Mouse (Mus musculus): Measurements from ENCODE around the gene Tubgcp2.
A peak's percentile ranks its signal among the peaks of the same experiment; 100 is the strongest.

The Tubgcp2 gene

GRCm38 (mm10) chr7:140036281-140037170 lies at the start of gene Tubgcp2, which contains the start of gene Zfp511:
Gene Tubgcp2 (minus strand): TSS chr7:140036669.
Gene Zfp511 (plus strand): TSS chr7:140036391.
- peak; percentile 88 for DNase-seq (ENCODE audit: low read depth, low spot score)

- peak; percentile 56 for DNase-seq (ENCODE audit: low read depth, low spot score)
Observed at GRCm38 (mm10) chr7:140082242-140082678, 45.8 kb upstream of the Tubgcp2 start, which contains the start of gene Caly. Gene Caly (minus strand): TSS chr7:140082548.

GRCm38 (mm10) chr7:140081408-140082241 lies 45.2 kb upstream of the Tubgcp2 start:
- DNase-seq (ENCODE audit: low read depth, low spot score), result no peak

- DNase-seq (ENCODE audit: low read depth, low spot score), result peak; percentile 78
Observed at GRCm38 (mm10) chr7:140080503-140081156, 44.2 kb upstream of the Tubgcp2 start.

- peak; percentile 74 for DNase-seq (ENCODE audit: low read depth, low spot score)
Observed at GRCm38 (mm10) chr7:140078711-140079110, 42.2 kb upstream of the Tubgcp2 start.

- DNase-seq (ENCODE audit: low read depth, low spot score), result no peak
Observed at GRCm38 (mm10) chr7:140077698-140078097, 41.2 kb upstream of the Tubgcp2 start.

- no peak for DNase-seq (ENCODE audit: low read depth, low spot score)
Observed at GRCm38 (mm10) chr7:140070042-140070711, 33.7 kb upstream of the Tubgcp2 start.

- DNase-seq (ENCODE audit: low read depth, low spot score), result no peak
Observed at GRCm38 (mm10) chr7:140067397-140067796, 30.9 kb upstream of the Tubgcp2 start.

GRCm38 (mm10) chr7:140063092-140063491 lies 26.6 kb upstream of the Tubgcp2 start:
- peak; percentile 68 for DNase-seq (ENCODE audit: low read depth, low spot score)

GRCm38 (mm10) chr7:140062307-140062706 lies 25.8 kb upstream of the Tubgcp2 start:
- no peak for DNase-seq (ENCODE audit: low read depth, low spot score)

GRCm38 (mm10) chr7:140061832-140062130 lies 25.3 kb upstream of the Tubgcp2 start:
- DNase-seq (ENCODE audit: low read depth, low spot score), result no peak

- no peak for DNase-seq (ENCODE audit: low read depth, low spot score)
Observed at GRCm38 (mm10) chr7:140060936-140061831, 24.7 kb upstream of the Tubgcp2 start.

- DNase-seq (ENCODE audit: low read depth, low spot score), result no peak
Observed at GRCm38 (mm10) chr7:140059601-140060000, 23.1 kb upstream of the Tubgcp2 start.

- no peak for DNase-seq (ENCODE audit: low read depth, low spot score)
Observed at GRCm38 (mm10) chr7:140058528-140058927, 22.1 kb upstream of the Tubgcp2 start.

- no peak for DNase-seq (ENCODE audit: low read depth, low spot score)
Observed at GRCm38 (mm10) chr7:140057413-140058407, 21.2 kb upstream of the Tubgcp2 start.

GRCm38 (mm10) chr7:140054124-140054523 lies 17.7 kb upstream of the Tubgcp2 start:
- no peak for DNase-seq (ENCODE audit: low read depth, low spot score)

GRCm38 (mm10) chr7:140049115-140049689 lies 12.7 kb upstream of the Tubgcp2 start:
- peak; percentile 45 for DNase-seq (ENCODE audit: low read depth, low spot score)

- DNase-seq (ENCODE audit: low read depth, low spot score), result no peak
Observed at GRCm38 (mm10) chr7:140048361-140049114, 12.1 kb upstream of the Tubgcp2 start, which contains the start of gene Msx3. Gene Msx3 (minus strand): TSS chr7:140049089.

All from CD4-positive helper T cell, adult 2 months (primary cell).